Mouse (Mus musculus) layer of hippocampus, postnatal 10 days (tissue): ENCODE results near the gene Ntpcr. TPM values are rescaled to one million over a fixed set of nuclear protein-coding genes. Genes with fewer than 3 reads are reported as not detected.

Experiments used
- DNase-seq, 2 experiments: peaks; one replicate each; pipeline ENCODE4 v3.0.0; 2021; ENCODE audit warnings: low spot score in 2 of 2
- total RNA-seq, 2 experiments: library from RNA; stranded (reverse); gene quantifications; 2 replicates each; pipeline ENCODE4 v1.2.3; 2021

Ntpcr gene
- total RNA-seq, 2 experiments from 2014 or later, result 19.3 to 21.7 TPM

GRCm38 (mm10) chr8:125773281-125773803, 43.6 kb downstream of the Ntpcr start:
- no peak for DNase-seq

- DNase-seq, result no peak
Measured at GRCm38 (mm10) chr8:125775031-125775430, 45.3 kb downstream of the Ntpcr start.

- DNase-seq, result no peak
Measured at GRCm38 (mm10) chr8:125776314-125776713, 46.6 kb downstream of the Ntpcr start.

GRCm38 (mm10) chr8:125776800-125777199, 47.0 kb downstream of the Ntpcr start:
- DNase-seq, result no peak

- DNase-seq, result no peak
Measured at GRCm38 (mm10) chr8:125777478-125778164, 47.9 kb downstream of the Ntpcr start.

GRCm38 (mm10) chr8:125778919-125779318, 49.2 kb downstream of the Ntpcr start:
- no peak for DNase-seq

- no peak for DNase-seq
Measured at GRCm38 (mm10) chr8:125779656-125780055, 49.9 kb downstream of the Ntpcr start.

- no peak for DNase-seq
Measured at GRCm38 (mm10) chr8:125782161-125782560, 52.4 kb downstream of the Ntpcr start.

- DNase-seq, result no peak
Measured at GRCm38 (mm10) chr8:125786886-125787285, 57.1 kb downstream of the Ntpcr start.

- no peak for DNase-seq
Measured at GRCm38 (mm10) chr8:125792816-125793455, 63.2 kb downstream of the Ntpcr start.

GRCm38 (mm10) chr8:125795341-125795740, 65.6 kb downstream of the Ntpcr start:
- no peak for DNase-seq

GRCm38 (mm10) chr8:125796970-125797369, 67.2 kb downstream of the Ntpcr start:
- DNase-seq, result no peak

Other genes starting within 250 kb of the Ntpcr start
- 10 to 100 TPM; 29.9 to 31.2 TPM for gene Sipa1l2, start 160.2 kb upstream of the Ntpcr start, total RNA-seq
- 1 to 10 TPM; 4.4 to 4.6 TPM for gene Map10, start 60.1 kb upstream of the Ntpcr start, total RNA-seq
- gene Pcnx2, start 168.4 kb downstream of the Ntpcr start, total RNA-seq, result 10 to 100 TPM; 40.1 to 43.0 TPM
- 1 to 10 TPM; 2.0 to 2.8 TPM for gene Map3k21, start 180.5 kb downstream of the Ntpcr start, total RNA-seq